Mouse (Mus musculus) heart, adult 18-20 months (tissue): ENCODE data around the gene Pbx1. TPM values are rescaled to one million over a fixed set of nuclear protein-coding genes. Genes with fewer than 3 reads are reported as not detected.

Source experiments
- DNase-seq, 2 experiments: peaks; one replicate each; pipeline ENCODE4 v3.0.0; 2021 to 2022; ENCODE audit warnings: mixed read lengths in 1 of 2
- total RNA-seq, 2 experiments: library from RNA; stranded (reverse); gene quantifications; 2 replicates each; pipeline ENCODE4 v1.2.3; 2021

Pbx1 gene
- total RNA-seq, 2 experiments from 2014 or later: 49.2 to 51.9 TPM

DNA sequence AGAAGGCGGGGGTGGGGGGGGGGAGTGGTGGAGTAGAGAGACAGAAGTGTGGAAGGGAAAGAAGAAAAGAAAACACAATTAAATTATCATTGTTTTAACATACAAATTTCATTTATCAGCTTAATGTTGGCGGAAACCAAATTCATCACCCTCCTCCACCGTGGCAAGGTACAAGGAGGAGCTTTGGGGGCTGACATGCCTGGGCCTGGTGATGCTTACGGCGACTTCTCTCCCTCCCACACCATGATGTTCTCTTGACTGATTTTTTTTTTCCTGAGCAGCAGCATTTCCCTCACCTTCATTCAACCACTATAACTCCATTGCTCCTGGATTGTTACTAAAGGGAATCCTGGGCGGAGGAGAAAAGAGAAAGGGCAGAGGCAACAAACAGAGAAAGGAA is 89.8 kb downstream of the Pbx1 start:
- DNase-seq: no peak

DNA sequence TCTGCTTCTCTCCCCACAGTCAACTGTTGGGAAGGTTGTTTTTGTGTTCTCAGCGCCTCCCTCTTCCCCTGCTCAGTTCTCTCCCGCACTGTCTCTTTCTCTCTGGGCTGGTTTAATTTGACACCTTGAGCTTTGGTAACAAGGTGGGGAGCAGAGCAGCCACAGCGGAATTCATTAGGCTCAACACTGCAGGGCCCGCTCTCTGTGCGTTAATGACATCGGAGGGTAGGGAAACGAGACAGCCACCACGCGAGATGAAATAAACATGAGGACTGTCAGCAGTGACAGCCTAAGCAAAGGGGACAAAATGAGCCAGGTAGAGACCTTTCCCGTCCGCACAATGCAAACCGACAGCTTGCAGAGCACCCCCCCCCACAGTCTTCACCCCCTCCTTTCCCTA is 90.2 kb downstream of the Pbx1 start:
- no peak for DNase-seq

DNA sequence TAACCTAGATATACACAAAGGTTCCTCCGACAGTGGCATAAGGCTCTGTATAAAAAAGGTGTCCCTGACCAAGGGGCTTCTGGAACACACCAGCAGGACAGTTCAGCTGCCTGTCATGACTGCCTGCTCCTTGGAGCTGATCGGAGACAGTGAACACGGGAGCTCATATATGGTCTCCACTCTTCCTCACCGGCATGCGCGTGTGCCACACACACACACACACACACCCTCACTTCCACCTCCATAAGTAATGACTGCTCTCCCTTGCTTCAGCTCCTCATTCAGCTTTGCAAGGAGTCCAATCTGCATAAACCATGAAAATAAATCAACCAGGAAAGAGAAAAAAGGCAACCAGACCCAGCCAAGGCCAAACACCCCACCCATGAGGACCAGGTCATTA is 90.7 kb downstream of the Pbx1 start:
- no peak for DNase-seq

DNA sequence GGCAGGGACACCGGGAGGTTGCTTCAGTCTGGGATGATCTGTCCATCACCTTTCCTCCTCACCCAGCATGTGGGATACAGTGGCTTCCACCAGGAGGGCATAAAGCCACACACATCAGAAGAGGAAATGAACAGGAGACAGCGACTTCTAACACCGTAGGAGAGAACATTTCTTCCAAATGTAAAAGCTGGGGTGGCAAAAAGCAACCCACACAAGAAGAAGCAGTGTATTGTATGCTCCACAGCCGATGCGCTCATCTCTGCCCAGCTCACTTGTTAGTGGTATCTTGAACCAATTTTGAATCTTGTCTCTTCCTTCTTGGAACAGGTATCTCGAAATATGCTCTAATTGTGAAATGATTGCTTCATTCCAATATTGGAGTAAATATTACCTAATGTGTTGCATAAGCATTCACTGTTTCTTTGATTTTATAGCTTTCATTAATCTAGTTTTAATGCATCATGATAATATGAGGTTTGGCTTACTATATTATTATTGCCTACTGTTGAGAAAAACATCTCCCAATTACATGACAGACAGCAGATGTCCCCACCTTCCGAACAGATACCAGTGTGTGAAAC is 95.7 kb downstream of the Pbx1 start:
- DNase-seq: no peak

DNA sequence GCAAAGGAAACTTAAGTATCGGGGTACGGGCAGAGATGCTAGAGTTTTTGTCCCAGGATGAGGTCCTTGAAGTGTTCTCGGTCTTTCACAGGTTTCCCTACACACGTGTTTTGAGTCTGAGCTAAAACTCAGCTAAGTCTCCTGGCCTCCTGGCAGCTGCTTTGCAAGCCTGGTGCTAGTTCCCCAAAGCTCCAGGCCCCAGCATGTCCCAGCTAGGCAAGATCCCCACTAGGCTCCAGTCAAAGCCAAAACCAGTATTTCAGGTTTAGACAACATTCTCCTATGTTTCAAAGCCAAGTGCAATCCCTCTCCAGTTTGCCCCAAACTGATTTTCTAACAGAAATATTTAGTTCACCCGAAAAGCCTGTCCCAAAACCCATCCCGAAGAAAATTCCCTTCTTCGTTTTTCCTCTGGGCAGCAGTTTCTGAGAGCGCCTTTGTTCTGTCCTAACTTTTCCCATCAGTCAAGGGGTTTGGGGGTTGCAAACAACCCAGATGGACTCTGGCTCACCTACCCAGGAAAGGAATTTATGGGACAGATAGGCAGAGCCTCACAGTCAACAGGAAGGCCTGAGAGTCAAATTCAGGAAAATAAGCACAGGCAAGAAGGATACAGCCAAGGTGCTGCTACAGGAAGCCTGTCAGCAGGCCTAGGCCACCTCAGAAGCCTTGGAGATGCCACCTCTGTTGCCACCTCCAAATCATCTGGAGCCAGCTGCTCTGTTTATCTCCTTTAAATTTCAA is 97.1 kb downstream of the Pbx1 start:
- no peak for DNase-seq

DNA sequence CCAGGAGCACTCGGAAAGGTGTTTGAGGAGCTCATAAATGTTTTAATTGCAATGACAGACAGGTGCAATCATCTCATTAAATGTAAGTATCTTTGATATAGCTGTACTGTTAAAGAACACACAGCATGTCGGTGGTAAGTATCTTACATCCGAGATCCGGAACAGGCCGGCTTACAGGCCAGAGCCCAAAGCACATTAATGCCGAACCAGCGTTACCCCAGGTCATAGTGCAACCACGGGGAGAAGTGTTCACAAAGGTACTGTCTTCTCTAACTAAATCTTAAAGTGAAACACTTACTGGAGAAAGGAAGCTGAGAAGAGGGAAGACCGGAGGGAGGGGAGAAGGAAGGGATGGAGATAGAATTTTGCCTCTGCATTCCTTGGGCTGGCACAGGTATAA is 100.0 kb downstream of the Pbx1 start:
- no peak for DNase-seq

DNA sequence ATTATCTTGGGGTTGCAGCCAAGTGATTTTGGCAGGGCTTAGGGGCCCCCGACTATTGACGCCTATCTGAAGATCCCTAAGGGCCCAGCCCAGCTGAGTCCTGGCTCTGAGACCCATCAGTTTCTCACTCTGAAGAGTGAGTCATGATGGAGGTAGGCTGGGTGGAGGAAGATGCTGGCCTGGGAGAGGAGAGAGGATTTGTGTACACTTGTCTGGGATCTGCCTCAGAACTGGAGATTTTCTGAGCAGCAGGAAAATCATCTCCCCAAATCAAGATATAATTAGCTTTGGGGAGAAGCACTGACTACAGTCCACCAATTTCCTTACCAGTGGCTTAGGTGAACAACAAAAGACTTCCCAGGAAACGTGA is 103.8 kb downstream of the Pbx1 start:
- no peak for DNase-seq

DNA sequence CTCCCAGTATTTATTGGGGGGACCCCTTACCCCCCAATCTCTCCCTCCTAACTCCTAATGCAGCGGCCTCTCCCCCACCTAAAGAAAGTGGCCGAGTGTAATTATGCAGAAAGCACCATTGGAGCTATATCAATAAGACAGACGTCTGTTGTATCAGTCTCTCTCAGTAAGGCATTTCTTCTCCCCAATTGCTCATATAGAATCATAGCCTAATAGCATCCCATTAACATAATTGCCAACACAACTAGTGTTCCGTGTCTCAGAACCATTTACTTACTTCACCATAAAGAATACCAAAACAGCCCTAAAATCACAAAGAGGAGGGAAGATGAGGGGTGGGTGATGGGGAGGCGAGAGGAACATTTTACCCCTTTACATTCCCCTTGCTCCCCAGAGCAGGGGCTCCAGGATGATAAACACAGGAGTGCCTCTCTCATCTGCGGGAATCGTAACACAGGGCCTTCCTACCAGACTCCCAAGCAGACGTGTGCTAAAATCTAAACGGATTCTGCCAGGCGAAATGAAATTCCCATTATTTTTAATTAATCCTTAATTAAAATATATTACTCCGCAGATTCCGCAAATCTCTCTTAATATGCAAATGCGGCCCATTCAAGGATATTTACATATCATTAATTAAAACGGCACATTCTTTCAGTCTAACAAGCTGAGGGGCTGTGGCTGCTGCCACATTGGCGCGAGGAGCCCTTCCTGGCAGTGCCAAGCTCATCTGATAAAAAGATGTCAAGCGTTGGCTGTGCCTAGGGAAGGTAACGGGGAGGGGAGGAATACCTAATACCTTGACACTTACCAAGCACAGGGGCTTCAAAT is 104.5 kb downstream of the Pbx1 start:
- DNase-seq: no peak

DNA sequence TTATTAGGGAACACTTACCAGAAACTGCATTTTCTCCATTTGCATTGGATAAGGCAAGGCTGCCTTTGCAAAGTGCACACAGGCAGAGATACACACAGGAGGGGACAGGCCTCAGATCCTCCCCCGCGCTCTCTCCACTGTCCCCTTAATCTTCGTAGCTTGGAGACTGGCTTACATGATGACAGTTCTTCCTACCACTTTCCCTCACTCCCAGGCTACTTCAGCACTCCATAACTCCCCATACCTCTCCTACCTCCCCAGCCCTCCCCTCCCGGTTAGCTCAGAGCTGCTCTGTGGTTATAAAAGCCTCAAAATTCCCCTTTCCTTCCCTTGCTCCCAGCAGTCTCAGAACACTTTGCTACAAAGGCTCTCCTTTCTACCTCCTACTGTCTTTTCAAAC is 106.3 kb downstream of the Pbx1 start:
- no peak for DNase-seq

DNA sequence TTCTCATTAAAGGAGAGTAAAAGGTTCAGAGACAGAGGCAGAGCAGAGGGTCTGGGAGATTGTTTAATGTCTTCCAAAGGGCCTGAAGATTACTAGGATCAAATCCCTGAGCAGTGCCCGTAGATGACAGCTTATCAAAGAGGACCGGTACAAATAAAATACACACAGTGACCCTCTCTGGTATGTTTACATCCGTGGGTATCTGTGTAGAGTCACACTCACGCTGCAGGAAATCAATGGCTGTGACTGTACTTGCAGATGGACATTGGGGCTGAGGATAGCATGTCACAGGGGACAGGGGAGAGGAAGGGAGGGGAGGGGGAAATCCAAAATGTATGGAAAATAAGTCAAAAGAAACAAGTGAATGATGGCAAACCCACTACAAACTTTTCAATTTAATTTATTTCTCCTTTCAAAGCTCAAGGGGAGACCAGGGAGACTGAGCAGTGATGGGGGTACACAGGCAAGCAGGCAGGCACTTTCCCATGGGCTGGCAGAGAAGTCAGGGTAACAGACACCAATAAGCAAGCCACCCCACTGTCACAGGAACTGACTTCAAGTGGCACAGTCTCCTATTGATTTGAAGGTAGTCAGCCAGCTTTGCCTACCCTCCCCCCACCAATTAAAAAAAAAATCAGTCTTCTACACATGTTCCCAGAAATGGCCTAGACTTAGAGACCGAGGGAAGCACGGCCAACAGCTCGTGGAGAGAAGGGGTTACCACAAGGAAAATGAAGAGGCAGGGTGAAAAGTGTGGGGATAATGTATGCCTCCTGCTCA is 107.6 kb downstream of the Pbx1 start:
- no peak for DNase-seq

DNA sequence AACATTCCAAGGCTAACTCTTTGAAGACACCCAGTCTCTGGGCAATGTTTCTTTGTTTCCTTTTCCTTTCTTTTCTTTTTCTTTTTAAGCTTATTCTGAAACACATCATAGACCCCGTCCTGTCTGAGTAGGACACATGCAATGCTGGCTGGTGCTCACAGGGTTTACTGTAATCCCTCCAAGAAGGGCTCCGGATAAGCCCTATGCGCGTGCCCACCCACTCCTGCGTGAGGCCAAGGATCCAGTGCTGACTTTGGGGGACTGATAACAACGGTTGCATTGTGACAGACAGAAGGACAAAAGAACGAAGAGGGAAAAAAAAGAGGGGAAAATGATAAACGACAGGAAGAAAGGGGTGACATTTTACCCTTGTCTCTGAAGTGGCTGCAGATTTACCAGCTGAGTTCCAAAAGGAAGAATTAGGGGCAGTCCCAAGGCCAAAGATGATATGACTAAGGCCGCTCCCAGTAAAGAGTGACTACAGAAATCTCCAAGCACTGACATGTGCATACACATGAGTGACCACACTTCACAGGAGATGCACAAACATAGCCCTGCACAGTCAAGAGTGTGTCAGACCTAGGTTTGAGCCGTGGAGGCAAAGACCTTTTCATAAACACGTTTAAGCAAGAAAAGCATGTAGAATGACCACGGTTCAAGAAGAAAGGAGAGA is 108.5 kb downstream of the Pbx1 start:
- no peak for DNase-seq

DNA sequence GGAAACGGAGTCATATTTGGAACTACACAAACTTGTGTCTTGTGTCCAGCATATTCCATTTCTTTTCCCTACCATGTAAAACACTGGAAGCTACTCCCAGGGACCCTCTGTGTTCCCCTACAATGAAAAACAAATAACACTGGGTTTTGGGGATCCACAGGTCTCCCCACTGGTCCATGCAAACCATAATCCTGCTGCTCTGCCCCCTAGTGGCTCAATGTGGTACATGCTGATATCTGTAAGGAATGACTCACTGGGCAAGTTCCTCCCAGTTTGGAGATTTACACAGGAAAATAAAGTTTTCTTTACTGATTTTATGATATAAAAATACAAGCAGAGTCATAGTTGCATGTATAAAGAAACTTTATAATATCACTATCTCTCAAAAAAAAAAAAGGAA is 109.2 kb downstream of the Pbx1 start:
- DNase-seq: peak; percentile 20 to 64

DNA sequence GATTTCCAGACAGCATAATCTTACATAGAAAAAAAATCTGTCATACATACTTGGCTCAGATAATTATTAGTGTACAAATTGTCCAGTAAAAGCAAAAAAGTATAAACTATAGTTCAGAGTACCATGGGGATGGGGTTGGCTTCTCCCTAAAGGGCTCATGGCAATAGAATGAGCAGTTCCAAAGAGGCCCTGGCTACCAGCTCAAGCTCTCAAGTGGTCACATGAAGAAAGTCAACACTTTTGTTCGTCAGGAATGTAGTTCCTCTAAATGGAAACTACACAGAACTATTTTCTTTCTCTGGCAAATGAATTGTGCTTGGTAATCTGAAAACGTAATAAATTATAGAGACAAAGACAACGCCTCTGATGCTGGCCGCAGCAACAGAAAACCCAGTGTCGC is 112.4 kb downstream of the Pbx1 start:
- DNase-seq: peak in 1 of 2 experiments; percentile 20

DNA sequence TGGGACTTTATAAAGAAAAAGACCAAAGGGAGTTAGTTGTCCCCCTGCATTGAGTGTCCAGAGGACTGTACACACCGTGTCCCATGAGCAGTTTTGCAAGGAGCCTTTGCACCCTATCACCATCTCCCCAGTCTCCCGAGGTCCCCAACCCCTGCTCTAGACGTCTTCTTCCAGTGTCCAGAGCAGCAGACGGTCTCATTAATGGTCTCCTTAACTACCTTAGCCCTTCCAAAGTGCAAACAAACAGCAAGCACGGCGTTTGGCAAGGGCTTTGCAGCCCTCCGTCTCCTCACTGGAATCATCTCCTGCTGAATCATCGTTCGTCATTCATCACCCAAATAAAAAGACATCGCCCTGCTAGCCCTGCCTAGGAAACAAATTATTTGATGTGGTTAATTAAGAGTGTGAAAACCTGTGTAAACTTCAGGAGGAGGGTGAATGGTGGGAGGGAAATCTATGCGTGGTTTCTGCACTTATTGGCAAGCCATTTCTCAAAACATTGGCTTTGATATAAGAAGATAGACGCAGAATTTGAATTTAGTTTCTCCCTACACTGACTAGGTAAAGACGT is 113.1 kb downstream of the Pbx1 start:
- peak; percentile 22 to 36 for DNase-seq

DNA sequence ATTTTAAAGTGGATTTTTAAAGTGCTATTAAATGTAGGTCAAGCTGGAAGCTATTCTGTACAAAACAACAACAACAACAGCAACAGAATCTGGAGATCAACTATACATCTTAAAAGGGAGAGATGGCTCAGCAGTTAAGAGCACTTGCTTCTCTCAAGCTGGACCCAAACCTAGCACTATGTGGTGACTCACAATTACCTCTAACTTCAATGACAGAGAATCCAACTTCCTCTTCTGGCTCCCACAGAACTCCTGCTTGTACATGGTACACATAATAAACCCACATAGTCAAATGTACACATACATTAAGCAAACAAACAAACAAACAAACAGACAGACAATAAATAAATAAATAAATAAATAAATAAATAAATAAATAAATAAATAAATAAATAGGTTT is 118.3 kb downstream of the Pbx1 start:
- no peak for DNase-seq

DNA sequence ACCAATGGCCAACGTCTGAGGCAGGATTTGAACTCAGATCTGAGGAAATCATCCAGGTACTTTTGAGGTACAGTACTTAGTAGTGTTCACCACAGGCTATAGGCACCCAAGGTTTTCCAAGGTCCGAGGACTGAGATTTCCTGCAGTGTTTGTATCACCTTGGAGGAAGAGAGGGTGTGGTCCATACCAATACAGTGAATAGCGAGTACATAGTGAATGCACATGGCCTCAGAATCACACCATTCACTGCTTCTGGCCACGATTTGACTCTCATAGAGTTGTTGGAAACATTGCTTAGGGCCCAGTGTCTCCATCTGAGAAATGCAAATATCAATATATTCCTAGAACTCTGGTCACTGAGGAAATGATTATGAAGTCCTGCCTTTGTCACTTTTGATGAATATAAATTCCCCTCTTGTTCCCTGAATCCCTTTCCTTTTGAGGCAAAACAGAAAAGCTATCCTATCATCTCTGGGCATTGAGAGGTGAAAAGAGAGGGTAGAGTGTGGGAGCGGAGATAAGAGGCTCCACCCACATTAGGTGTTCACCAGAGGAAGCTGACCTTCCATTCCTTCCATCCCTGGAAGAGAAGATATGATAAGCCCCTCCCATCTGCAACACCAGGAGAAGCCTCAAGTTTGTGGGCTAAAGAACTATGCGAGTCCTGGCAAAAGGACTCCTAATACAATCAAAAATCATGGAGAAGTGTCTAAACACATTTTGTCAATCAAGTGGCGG is 119.2 kb downstream of the Pbx1 start:
- no peak for DNase-seq

DNA sequence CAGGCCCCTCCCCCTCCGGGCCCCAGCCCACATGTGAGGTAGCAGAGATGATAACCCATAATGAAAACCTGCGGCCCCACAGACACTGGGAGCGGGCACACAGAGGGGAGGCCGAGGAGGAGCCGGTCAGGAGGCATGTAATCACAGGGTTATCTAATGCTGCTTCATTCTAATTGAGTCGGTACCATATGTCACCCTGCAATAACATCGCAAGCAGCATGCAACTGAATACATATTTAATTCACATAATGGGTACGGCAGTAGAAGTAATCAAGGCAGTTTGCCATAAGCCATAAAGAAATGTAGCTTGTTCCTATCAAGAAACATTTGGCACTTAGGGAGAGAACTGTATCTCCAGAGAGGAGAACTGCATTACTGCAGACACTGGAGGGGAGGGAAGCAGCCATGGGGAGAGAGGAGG is 123.0 kb downstream of the Pbx1 start:
- DNase-seq: no peak

DNA sequence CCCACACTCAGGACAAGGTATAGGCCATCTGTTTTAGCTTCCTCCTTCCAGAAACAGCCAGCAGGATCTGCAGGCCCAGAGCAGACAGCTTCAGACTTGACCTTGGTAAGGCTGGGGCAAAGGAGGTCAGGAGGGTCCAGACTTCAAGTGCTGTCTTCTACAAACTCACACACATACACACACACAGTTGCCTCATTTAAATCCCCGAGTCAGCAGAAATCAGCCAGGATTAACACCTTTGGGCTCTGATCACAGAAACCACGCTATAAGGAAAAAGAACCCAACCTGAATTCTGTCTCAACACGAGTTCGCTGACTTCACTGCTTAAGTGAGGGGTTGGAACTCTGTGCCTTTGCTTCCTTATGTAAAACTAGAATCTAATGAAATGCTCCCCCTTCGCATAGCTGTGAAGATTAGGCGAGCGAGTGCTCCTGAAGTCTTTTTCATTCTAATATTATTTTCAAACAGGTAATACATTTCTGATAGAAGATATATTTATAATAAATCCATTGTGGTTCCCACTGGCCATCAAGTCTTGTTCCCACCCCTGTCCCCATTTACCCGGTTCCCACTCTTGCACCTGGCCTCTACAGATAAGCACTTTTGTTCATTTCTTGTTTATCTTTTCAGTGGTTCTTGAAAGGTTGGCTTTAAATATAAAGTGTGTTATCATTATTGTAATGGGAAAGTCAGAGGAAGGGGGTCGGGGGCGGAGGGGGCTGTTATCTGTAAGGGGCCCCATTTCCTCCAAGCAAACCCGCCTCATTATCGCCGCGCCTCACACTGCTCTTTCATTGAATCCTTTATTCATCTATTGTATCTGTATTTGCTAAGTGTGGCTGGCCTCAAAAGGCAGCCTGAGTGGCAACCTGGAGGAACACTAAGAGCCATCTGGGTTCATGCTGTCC is 124.5 kb downstream of the Pbx1 start:
- DNase-seq: no peak

DNA sequence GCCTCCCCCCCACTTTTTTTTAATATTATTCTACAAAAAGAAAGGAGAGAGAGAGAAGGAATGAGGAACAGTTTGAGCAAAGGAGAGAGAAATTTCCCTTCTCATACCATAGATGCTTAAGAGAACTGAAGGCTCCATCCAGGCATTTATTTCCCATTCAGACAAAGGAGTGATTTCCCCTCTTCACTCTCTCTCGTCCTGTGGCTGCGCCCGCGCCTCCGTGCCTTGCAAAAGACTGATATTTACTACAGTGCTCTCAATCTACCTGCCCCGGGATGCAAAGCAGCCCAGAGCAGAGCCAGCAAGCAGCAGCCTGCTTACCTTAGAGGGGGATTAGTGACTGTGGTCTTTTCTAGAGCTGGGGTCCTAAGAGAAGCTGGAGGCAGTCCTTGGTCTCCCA is 131.6 kb downstream of the Pbx1 start:
- no peak for DNase-seq

DNA sequence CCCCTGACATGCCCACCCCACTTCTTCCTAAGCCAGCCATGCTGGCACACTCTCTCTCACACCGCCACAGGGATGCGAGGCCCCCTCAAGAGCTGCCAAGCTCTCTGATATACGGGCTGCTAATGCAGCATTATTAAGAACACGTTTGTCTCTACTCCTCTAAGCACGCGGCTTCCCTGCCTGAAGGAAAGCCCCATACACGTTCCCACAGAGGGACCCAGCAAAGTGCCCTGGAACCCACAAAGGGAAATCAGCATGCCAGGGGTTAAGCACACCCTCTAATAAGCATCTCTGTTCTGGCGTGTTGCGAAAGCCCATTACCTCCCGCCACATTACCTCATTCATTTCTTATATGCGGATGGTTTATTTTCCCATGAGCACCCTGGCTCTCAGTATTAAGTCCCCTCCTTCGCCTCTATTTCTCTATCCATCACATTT is 132.1 kb downstream of the Pbx1 start:
- DNase-seq: no peak
